Mouse (Mus musculus) ES-E14 (cell line): ENCODE data around the gene Gm11554.
"Not testable (repeated sequence)": the region's sequence is repeated elsewhere in the genome, so short reads cannot be mapped to it uniquely, and the experiment has no call there.

ENCODE experiments used
- CHD2 ChIP-seq: IDR thresholded peaks from 2 replicates; pipeline ENCODE4 v1.6.1; 2014; ENCODE audit warnings: mild to moderate bottlenecking, low read depth, low read length, inconsistent platforms
- HCFC1 ChIP-seq: IDR thresholded peaks from 2 replicates; pipeline ENCODE4 v1.6.1; 2012; ENCODE audit warnings: low read length, inconsistent platforms, borderline replicate concordance; ENCODE audit not compliant: insufficient read depth
- MAFK ChIP-seq: IDR thresholded peaks from 2 replicates; pipeline ENCODE4 v1.6.1; 2014; ENCODE audit warnings: mild to moderate bottlenecking, low read depth, low read length, inconsistent platforms; ENCODE audit not compliant: insufficient read depth
- ZC3H11A ChIP-seq: IDR thresholded peaks from 2 replicates; pipeline ENCODE4 v1.6.1; 2012; ENCODE audit warnings: low read depth, mild to moderate bottlenecking, inconsistent platforms, low read length, borderline replicate concordance
- ZNF384 ChIP-seq: IDR thresholded peaks from 2 replicates; pipeline ENCODE4 v1.6.1; 2012; ENCODE audit warnings: low read depth, low read length, inconsistent platforms

DNA sequence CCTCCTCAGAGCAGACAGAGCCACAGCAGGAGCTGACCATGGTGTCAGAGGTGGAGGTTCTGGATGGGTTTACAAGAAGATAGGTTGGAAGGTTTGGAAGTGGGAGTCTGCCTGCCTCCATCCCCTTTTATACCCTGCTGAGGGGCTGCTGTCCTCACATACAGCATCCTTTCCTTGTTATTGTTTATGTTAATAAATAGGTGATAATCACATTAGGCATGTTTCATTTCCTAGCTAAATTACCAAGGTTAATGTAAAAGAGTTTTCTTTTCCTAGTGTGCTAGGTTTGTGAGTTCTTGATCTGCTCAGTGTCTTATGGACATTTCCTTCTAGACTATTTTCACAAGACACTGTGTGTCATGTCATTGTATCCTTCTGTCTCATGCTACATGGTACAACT is 5.5 kb upstream of the Gm11554 start, which contains the start of gene Krtap4-13:
- not testable (repeated sequence) for TF ChIP-seq MAFK, ZC3H11A, HCFC1, CHD2, ZNF384
